ENCODE assay signal across 15 mouse cellular contexts in genomic region chr7:142554625-142555024, GRCm38 (mm10). TPM values are rescaled to one million over a fixed set of nuclear protein-coding genes. Genes with fewer than 3 reads are reported as not detected.
A peak's percentile ranks its signal among the peaks of the same experiment; 100 is the strongest.
DNase-seq lines count a peak whose midpoint lies in the region; ATAC-seq and TF ChIP-seq lines count a peak whose summit lies in the region.
"Had no signal": no experiment of that assay in that cellular context is flagged by ENCODE, and none has a peak within 500 bp of the region (broad histone marks: within the 10 kb centered on the region; RNA-seq: fewer than 3 reads in every experiment).

No protein-coding gene starts in this region.

- no peaks in the 10 kb centered on the region for H3K36me3 ChIP-seq in hindbrain, embryonic 10.5 days
- H3K36me3 ChIP-seq in hindbrain, embryonic 11.5 days (ENCODE audit: control insufficient read depth, insufficient read depth, low read length): no peaks in the 10 kb centered on the region
- H3K36me3 ChIP-seq in midbrain, postnatal 0 days (ENCODE audit: insufficient read depth, low read length): no peaks in the 10 kb centered on the region
- H3K36me3 ChIP-seq in midbrain, embryonic 10.5 days: no peaks in the 10 kb centered on the region
- H3K36me3 ChIP-seq in forebrain, embryonic 15.5 days: no peaks in the 10 kb centered on the region
- no peaks in the 10 kb centered on the region for H3K36me3 ChIP-seq in liver, embryonic 16.5 days (ENCODE audit: control insufficient read depth, insufficient read depth)
- H3K36me3 ChIP-seq: hindbrain, embryonic 15.5 days had no signal

- peaks cover 10% of the 10 kb centered on the region; the same call in 1 of the 2 replicates for H3K27me3 ChIP-seq in hindbrain, embryonic 10.5 days (ENCODE audit: insufficient read depth, poor library complexity, severe bottlenecking)
- no peaks in the 10 kb centered on the region for H3K27me3 ChIP-seq in hindbrain, embryonic 11.5 days (ENCODE audit: control insufficient read depth, insufficient read depth, low read length)
- no peaks in the 10 kb centered on the region for H3K27me3 ChIP-seq in midbrain, postnatal 0 days (ENCODE audit: insufficient read depth, low read length)
- peaks cover 26% of the 10 kb centered on the region for H3K27me3 ChIP-seq in midbrain, embryonic 10.5 days (ENCODE audit: low read depth, poor library complexity, severe bottlenecking)
- H3K27me3 ChIP-seq in forebrain, embryonic 15.5 days: no peaks in the 10 kb centered on the region
- H3K27me3 ChIP-seq in liver, embryonic 16.5 days (ENCODE audit: control insufficient read depth, insufficient read depth, low read depth, low read length): no peaks in the 10 kb centered on the region
- H3K27me3 ChIP-seq: hindbrain, embryonic 15.5 days had no signal

- WGBS in hindbrain, embryonic 10.5 days: 55% methylated on average over 1 of the region's 1 CpGs
- WGBS in hindbrain, embryonic 11.5 days: 57% methylated on average over 1 of the region's 1 CpGs
- 38% methylated on average over 1 of the region's 1 CpGs for WGBS in midbrain, postnatal 0 days
- WGBS in midbrain, embryonic 10.5 days: 74% methylated on average over 1 of the region's 1 CpGs
- 9% methylated on average over 1 of the region's 1 CpGs for WGBS in forebrain, embryonic 15.5 days
- WGBS in liver, embryonic 16.5 days (ENCODE audit: insufficient replicate concordance): 53% methylated on average over 1 of the region's 1 CpGs

- ATAC-seq in hindbrain, embryonic 11.5 days (ENCODE audit: low FRiP score): no peak
- ATAC-seq in midbrain, postnatal 0 days (ENCODE audit: low FRiP score): no peak
- ATAC-seq in forebrain, embryonic 15.5 days (replicated peaks): 0 out of 2 replicates have a peak, but pooled peaks have one; percentile 29
- ATAC-seq in liver, embryonic 16.5 days (ENCODE audit: low read depth): no peak
- ATAC-seq: CD4-positive, CD25-positive, alpha-beta regulatory T cell, adult 4 months had no signal

- no peak overlapping the region for H3K9ac ChIP-seq in hindbrain, embryonic 11.5 days (ENCODE audit: low read depth, low read length)
- H3K9ac ChIP-seq in midbrain, postnatal 0 days (replicated peaks; ENCODE audit: low read length, poor library complexity, severe bottlenecking): no peak overlapping the region
- H3K9ac ChIP-seq in forebrain, embryonic 15.5 days (replicated peaks): no peak overlapping the region
- no peak overlapping the region for H3K9ac ChIP-seq in liver, embryonic 16.5 days (ENCODE audit: low read depth, low read length)
- H3K9ac ChIP-seq: hindbrain, embryonic 15.5 days had no signal

- H3K4me3 ChIP-seq in hindbrain, embryonic 10.5 days: no peak overlapping the region
- H3K4me3 ChIP-seq in hindbrain, embryonic 11.5 days (ENCODE audit: low read depth, low read length): no peak overlapping the region
- H3K4me3 ChIP-seq in midbrain, postnatal 0 days (ENCODE audit: low read depth, low read length): no peak overlapping the region
- no peak overlapping the region for H3K4me3 ChIP-seq in midbrain, embryonic 10.5 days
- H3K4me3 ChIP-seq in forebrain, embryonic 15.5 days: no peak overlapping the region
- H3K4me3 ChIP-seq in liver, embryonic 16.5 days (ENCODE audit: low read depth, low read length): no peak overlapping the region
- H3K4me3 ChIP-seq: hindbrain, embryonic 15.5 days; layer of hippocampus, adult 2 months had no signal

- H3K9me3 ChIP-seq in hindbrain, embryonic 10.5 days: no peaks in the 10 kb centered on the region
- no peaks in the 10 kb centered on the region for H3K9me3 ChIP-seq in hindbrain, embryonic 11.5 days (ENCODE audit: control insufficient read depth, low read length)
- no peaks in the 10 kb centered on the region for H3K9me3 ChIP-seq in midbrain, postnatal 0 days (ENCODE audit: low read length)
- no peaks in the 10 kb centered on the region for H3K9me3 ChIP-seq in midbrain, embryonic 10.5 days (replicated peaks)
- no peaks in the 10 kb centered on the region for H3K9me3 ChIP-seq in forebrain, embryonic 15.5 days
- H3K9me3 ChIP-seq in liver, embryonic 16.5 days (replicated peaks; ENCODE audit: control insufficient read depth, low read length): no peaks in the 10 kb centered on the region
- H3K9me3 ChIP-seq: hindbrain, embryonic 15.5 days had no signal

- H3K27ac ChIP-seq in hindbrain, embryonic 10.5 days: peak overlapping the region; percentile 78
- no peak overlapping the region for H3K27ac ChIP-seq in hindbrain, embryonic 11.5 days (ENCODE audit: low read depth, low read length)
- H3K27ac ChIP-seq in midbrain, postnatal 0 days (ENCODE audit: low read depth, low read length): no peak overlapping the region
- no peak overlapping the region; the same call in 1 of the 2 replicates for H3K27ac ChIP-seq in midbrain, embryonic 10.5 days (replicated peaks)
- peak overlapping the region; percentile 58 for H3K27ac ChIP-seq in forebrain, embryonic 15.5 days (replicated peaks)
- peak overlapping the region; percentile 51; the same call in 1 of the 2 replicates for H3K27ac ChIP-seq in liver, embryonic 16.5 days (ENCODE audit: low read length)
- H3K27ac ChIP-seq: hindbrain, embryonic 15.5 days; layer of hippocampus, adult 2 months; macrophage had no signal

- peaks cover 64% of the 10 kb centered on the region for H3K4me1 ChIP-seq in hindbrain, embryonic 10.5 days (replicated peaks)
- peaks cover 3% of the 10 kb centered on the region for H3K4me1 ChIP-seq in hindbrain, embryonic 11.5 days (replicated peaks; ENCODE audit: control insufficient read depth, insufficient read depth, low read length)
- H3K4me1 ChIP-seq in midbrain, postnatal 0 days (ENCODE audit: insufficient read depth, low read length): no peaks in the 10 kb centered on the region
- peaks cover 58% of the 10 kb centered on the region for H3K4me1 ChIP-seq in midbrain, embryonic 10.5 days
- H3K4me1 ChIP-seq in forebrain, embryonic 15.5 days: peaks cover 11% of the 10 kb centered on the region
- H3K4me1 ChIP-seq in liver, embryonic 16.5 days (ENCODE audit: control insufficient read depth, low read depth, low read length): peaks cover 9% of the 10 kb centered on the region

- no peak overlapping the region for H3K4me2 ChIP-seq in hindbrain, embryonic 11.5 days (replicated peaks; ENCODE audit: low read depth, low read length)
- H3K4me2 ChIP-seq in midbrain, postnatal 0 days (ENCODE audit: low read depth, low read length, poor library complexity, severe bottlenecking): no peak overlapping the region
- H3K4me2 ChIP-seq in forebrain, embryonic 15.5 days (replicated peaks): no peak overlapping the region
- H3K4me2 ChIP-seq in liver, embryonic 16.5 days (ENCODE audit: low read depth, low read length): no peak overlapping the region
- H3K4me2 ChIP-seq: hindbrain, embryonic 15.5 days had no signal

- no peak for TF ChIP-seq CTCF in midbrain, postnatal 0 days (IDR thresholded peaks at IDR 0.05)

- no peak for DNase-seq in hindbrain, embryonic 10.5 days (ENCODE audit: low spot score)
- DNase-seq in hindbrain, embryonic 11.5 days (ENCODE audit: low spot score): no peak
- DNase-seq in midbrain, postnatal 0 days (ENCODE audit: low spot score): peak; percentile 14
- DNase-seq in midbrain, embryonic 10.5 days (ENCODE audit: low spot score): no peak
- DNase-seq in urinary bladder, postnatal 10 days (ENCODE audit: low spot score): no peak
- DNase-seq in left cerebral cortex, adult 11 months (ENCODE audit: low spot score): no peak
- DNase-seq: adrenal gland, postnatal 14 days; cerebellum, adult 11-12 months; right cerebral cortex, postnatal 25 days had no signal

RNA-seq across cellular contexts. Expression of gene Mrpl23, which starts 22.1 kb away (rescaled TPM):
- polyA plus RNA-seq in hindbrain, embryonic 10.5 days (2016; fragmentation: Nextera tagmentation; extraction: Ambion mirVana): 17.7 and 19.7 TPM in 2 replicates
- 13.5 and 13.9 TPM in 2 replicates for polyA plus RNA-seq in hindbrain, embryonic 11.5 days (2014; fragmentation: Nextera tagmentation; extraction: Ambion mirVana)
- total RNA-seq in midbrain, postnatal 0 days (2014; rRNA removed): 56.3 and 60.8 TPM in 2 replicates
- polyA plus RNA-seq in midbrain, postnatal 0 days (2015; fragmentation: Nextera tagmentation; extraction: Ambion mirVana): 24.6 and 30.1 TPM in 2 replicates
- polyA plus RNA-seq in midbrain, embryonic 10.5 days (2016; fragmentation: Nextera tagmentation; extraction: Ambion mirVana): 15.8 and 20.3 TPM in 2 replicates
- polyA plus RNA-seq in forebrain, embryonic 15.5 days (2015; fragmentation: Nextera tagmentation; extraction: Ambion mirVana): 20.1 and 22.4 TPM in 2 replicates
- 10.9 and 11.4 TPM in 2 replicates for polyA plus RNA-seq in liver, embryonic 16.5 days (2015; fragmentation: Nextera tagmentation; extraction: Ambion mirVana)

RNA-seq across cellular contexts. Expression of gene Tnnt3, which starts 56.0 kb away (rescaled TPM):
- 1.1 and 3.0 TPM in 2 replicates for polyA plus RNA-seq in hindbrain, embryonic 10.5 days (2016; fragmentation: Nextera tagmentation; extraction: Ambion mirVana)
- 1.7 and 1.9 TPM in 2 replicates for polyA plus RNA-seq in hindbrain, embryonic 11.5 days (2014; fragmentation: Nextera tagmentation; extraction: Ambion mirVana)
- 1.3 and 1.5 TPM in 2 replicates for total RNA-seq in midbrain, postnatal 0 days (2014; rRNA removed)
- polyA plus RNA-seq in midbrain, postnatal 0 days (2015; fragmentation: Nextera tagmentation; extraction: Ambion mirVana): 2.0 and 3.1 TPM in 2 replicates
- 1.9 TPM in 2 replicates for polyA plus RNA-seq in midbrain, embryonic 10.5 days (2016; fragmentation: Nextera tagmentation; extraction: Ambion mirVana)
- polyA plus RNA-seq in forebrain, embryonic 15.5 days (2015; fragmentation: Nextera tagmentation; extraction: Ambion mirVana): 0.98 TPM in 1 of 2 replicates, not detected in the other
- polyA plus RNA-seq in liver, embryonic 16.5 days (2015; fragmentation: Nextera tagmentation; extraction: Ambion mirVana): 13.0 and 31.5 TPM in 2 replicates
- total RNA-seq: layer of hippocampus, adult 2 months had no signal
- polyA plus RNA-seq: macrophage had no signal

Comparison
In these comparisons a context has a peak if more than half of its experiments do, and no peak if none do; other contexts are left out.
1. H3K27ac ChIP-seq: peak in hindbrain, embryonic 10.5 days (single experiment), forebrain, embryonic 15.5 days (single experiment) and liver, embryonic 16.5 days (single experiment); none in hindbrain, embryonic 11.5 days (single experiment), midbrain, postnatal 0 days (single experiment) and midbrain, embryonic 10.5 days (single experiment).